Mouse (Mus musculus) heart, adult 2 months (tissue): Measurements from ENCODE around the gene Car5b. TPM values are rescaled to one million over a fixed set of nuclear protein-coding genes. Genes with fewer than 3 reads are reported as not detected.

Source experiments
- DNase-seq, 2 experiments: peaks; one replicate each; pipeline ENCODE4 v3.0.0; 2021
- H3K27ac ChIP-seq: fragments of 200-600 bp; 2 replicates; pipeline ENCODE4 v1.8.1; 2022
- H3K27me3 ChIP-seq: fragments of 200-500 bp; 2 replicates; pipeline ENCODE4 v1.6.1; 2012; ENCODE audit warnings: mild to moderate bottlenecking, low read length, inconsistent platforms, mixed read lengths; ENCODE audit not compliant: control insufficient read depth, insufficient read depth
- H3K36me3 ChIP-seq: fragments of 200-500 bp; 2 replicates; pipeline ENCODE4 v1.6.1; 2012; ENCODE audit warnings: low read length, inconsistent platforms; ENCODE audit not compliant: control insufficient read depth, insufficient read depth
- H3K4me1 ChIP-seq: fragments of 200-500 bp; 2 replicates; pipeline ENCODE4 v1.6.1; 2011; ENCODE audit warnings: low read length; ENCODE audit not compliant: control insufficient read depth, insufficient read depth
- H3K4me3 ChIP-seq: fragments of 200-600 bp; 2 replicates; pipeline ENCODE4 v1.8.1; 2022
- H3K79me2 ChIP-seq: fragments of 200-500 bp; replicated peaks from 2 replicates; pipeline ENCODE4 v1.6.1; 2012; ENCODE audit warnings: mild to moderate bottlenecking, inconsistent platforms, low read length, moderate library complexity, mixed read lengths; ENCODE audit not compliant: control insufficient read depth, insufficient read depth
- H3K9ac ChIP-seq: fragments of 200-500 bp; 2 replicates; pipeline ENCODE4 v1.6.1; 2012; ENCODE audit warnings: low read depth, mild to moderate bottlenecking, control low read depth, inconsistent platforms, low read length, mixed read lengths
- CTCF ChIP-seq: fragments of 200-600 bp; IDR thresholded peaks from 2 replicates; pipeline ENCODE4 v1.8.1; 2022; ENCODE audit warnings: antibody characterized with exemption, mild to moderate bottlenecking, moderate library complexity
- EP300 ChIP-seq: fragments of 200-500 bp; IDR thresholded peaks from 2 replicates; pipeline ENCODE4 v1.6.1; 2011; ENCODE audit warnings: low read depth, low read length, control low read depth; ENCODE audit not compliant: insufficient read depth
- POLR2A ChIP-seq: fragments of 200-500 bp; IDR thresholded peaks from 2 replicates; pipeline ENCODE4 v1.6.1; 2011; ENCODE audit warnings: mild to moderate bottlenecking, low read depth, low read length, control low read depth; ENCODE audit not compliant: insufficient read depth
- WGBS: fragments of 180-500 bp; shearing (Covaris S2); methylation state at CpG from one replicate; pipeline ENCODE4 v1.1.7; 2018; 5-methylcytosine and 5-hydroxymethylcytosine counted together
- intact Hi-C: fragments of 180-260 bp; cut with DNase I; formaldehyde crosslinking; loops from one replicate; pipeline ENCODE4 v1.15.1; 2025
- polyA plus RNA-seq: library from polyadenylated mRNA; depleted of rRNA; stranded (reverse); fragments of >200 nt; gene quantifications from 2 replicates; pipeline ENCODE4 v1.2.3, GENCODE M21; 2012
- total RNA-seq, 2 experiments: library from RNA; stranded (reverse); gene quantifications; 2 replicates each; pipeline ENCODE4 v1.2.3; 2021

Car5b gene
- total and polyA plus RNA-seq, 3 experiments: 0.55 to 3.1 (median 1.2) TPM

DNA sequence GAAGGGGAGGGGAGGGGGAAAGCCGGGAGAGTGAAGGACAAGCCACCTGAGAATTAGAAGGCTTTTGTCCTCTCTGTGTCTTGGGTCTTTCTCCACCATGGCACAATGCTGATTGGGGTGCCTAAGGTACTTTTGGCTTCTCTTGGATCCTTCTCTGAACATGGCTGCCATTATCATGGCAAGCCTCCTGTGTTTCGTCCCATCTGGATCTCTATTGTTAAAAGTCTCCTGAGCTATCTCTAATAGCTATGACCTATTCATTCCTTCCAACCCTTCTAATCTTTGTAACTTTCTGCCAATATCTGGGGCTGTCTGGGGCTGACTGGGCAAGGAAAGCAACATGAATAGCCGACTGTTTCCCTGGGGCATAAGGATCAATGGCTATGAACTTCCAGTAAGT, 30.7 kb upstream of the Car5b start:
- no peaks in the 10 kb centered on the region for H3K27me3 ChIP-seq
- TF ChIP-seq POLR2A (no peak), EP300 (no peak), CTCF (no peak)
- DNase-seq: no peak
- H3K4me3 ChIP-seq: no peak overlapping the region
- no peaks in the 10 kb centered on the region for H3K4me1 ChIP-seq
- no peak overlapping the region for H3K27ac ChIP-seq
- no peak overlapping the region for H3K9ac ChIP-seq
- intact Hi-C loops: no loop called here
- no peaks in the 10 kb centered on the region for H3K79me2 ChIP-seq
- WGBS: 63% methylated on average over 3 of the region's 3 CpGs
- H3K36me3 ChIP-seq: no peaks in the 10 kb centered on the region

DNA sequence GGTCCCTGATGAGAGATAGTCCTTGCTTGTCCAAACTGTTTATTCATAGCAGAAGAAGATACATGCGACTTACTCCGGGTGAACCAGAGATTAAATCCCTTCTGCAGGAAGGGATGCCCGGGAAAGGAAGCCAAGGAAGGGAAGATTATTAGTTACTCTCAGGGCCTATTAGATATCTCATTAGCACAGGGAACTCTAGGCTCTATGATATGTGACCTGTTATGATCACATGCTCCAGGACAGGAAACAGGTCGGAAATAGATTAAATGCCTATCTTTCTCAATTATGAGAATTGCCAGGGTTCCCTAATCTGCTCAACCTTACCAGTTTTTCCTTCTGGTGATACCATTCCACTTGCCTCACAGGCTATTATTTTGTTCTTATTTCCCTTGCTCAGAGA, 27.9 kb upstream of the Car5b start:
- H3K27ac ChIP-seq: no peak overlapping the region
- H3K27me3 ChIP-seq: no peaks in the 10 kb centered on the region
- DNase-seq: no peak
- intact Hi-C loops: no loop called here
- no peaks in the 10 kb centered on the region for H3K36me3 ChIP-seq
- H3K4me3 ChIP-seq: no peak overlapping the region
- no peaks in the 10 kb centered on the region for H3K79me2 ChIP-seq
- 49% methylated on average over 4 of the region's 4 CpGs for WGBS
- TF ChIP-seq POLR2A (no peak), EP300 (no peak), CTCF (no peak)
- H3K9ac ChIP-seq: no peak overlapping the region
- no peaks in the 10 kb centered on the region for H3K4me1 ChIP-seq

DNA sequence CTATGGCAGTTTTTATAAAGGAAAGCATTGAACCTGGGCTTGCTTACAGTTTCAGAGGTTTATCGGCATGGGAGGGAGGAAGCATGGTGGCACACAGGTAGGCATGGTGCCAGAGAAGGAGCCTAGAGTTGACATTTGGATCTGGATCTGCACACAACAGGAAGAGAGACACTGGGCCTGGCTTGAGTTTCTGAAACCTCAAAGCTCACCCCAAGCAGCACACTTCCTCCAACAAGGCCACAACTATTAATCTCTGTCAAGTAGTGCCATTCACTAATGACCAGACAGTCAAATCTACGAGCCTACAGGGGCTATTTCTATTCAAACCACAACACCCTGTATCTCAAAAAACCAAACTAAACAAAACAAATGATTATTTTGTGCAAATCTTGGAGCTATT, 18.9 kb upstream of the Car5b start:
- TF ChIP-seq POLR2A (no peak), EP300 (no peak), CTCF (no peak)
- 44% methylated on average over 2 of the region's 2 CpGs for WGBS
- Histone ChIP-seq H3K27ac (no peak overlapping the region), H3K4me1 (no peaks in the 10 kb centered on the region), H3K36me3 (no peaks in the 10 kb centered on the region), H3K27me3 (no peaks in the 10 kb centered on the region), H3K9ac (no peak overlapping the region), H3K79me2 (no peaks in the 10 kb centered on the region), H3K4me3 (no peak overlapping the region)
- intact Hi-C loops: no loop called here
- DNase-seq: no peak

DNA sequence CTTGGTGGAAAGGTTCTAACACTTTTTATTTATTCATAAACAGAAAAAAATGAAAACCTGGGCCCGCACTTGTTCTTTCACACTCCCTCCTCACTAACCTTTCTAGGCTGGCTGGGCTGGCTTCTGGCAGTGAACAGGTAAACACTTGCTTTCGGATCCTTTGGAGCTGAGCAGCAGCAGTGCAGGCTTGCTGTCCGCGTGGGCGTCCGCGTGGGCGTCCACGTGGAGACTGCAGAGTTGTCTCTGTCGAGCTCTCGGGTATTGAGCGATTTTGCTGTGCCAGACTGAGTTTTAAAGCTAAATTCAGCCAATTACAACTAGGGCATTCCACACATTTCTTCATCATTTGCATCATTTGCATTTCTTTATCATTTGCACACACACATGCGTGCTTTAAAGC, 14.3 kb upstream of the Car5b start:
- H3K36me3 ChIP-seq: no peaks in the 10 kb centered on the region
- TF ChIP-seq EP300: no peak
- no peak for TF ChIP-seq POLR2A
- no peak for TF ChIP-seq CTCF
- intact Hi-C loops: no loop called here
- H3K4me3 ChIP-seq: no peak overlapping the region
- H3K27me3 ChIP-seq: no peaks in the 10 kb centered on the region
- H3K27ac ChIP-seq: no peak overlapping the region
- no peak overlapping the region for H3K9ac ChIP-seq
- no peaks in the 10 kb centered on the region for H3K79me2 ChIP-seq
- H3K4me1 ChIP-seq: no peaks in the 10 kb centered on the region
- 59% methylated on average over 13 of the region's 13 CpGs for WGBS
- DNase-seq: no peak

DNA sequence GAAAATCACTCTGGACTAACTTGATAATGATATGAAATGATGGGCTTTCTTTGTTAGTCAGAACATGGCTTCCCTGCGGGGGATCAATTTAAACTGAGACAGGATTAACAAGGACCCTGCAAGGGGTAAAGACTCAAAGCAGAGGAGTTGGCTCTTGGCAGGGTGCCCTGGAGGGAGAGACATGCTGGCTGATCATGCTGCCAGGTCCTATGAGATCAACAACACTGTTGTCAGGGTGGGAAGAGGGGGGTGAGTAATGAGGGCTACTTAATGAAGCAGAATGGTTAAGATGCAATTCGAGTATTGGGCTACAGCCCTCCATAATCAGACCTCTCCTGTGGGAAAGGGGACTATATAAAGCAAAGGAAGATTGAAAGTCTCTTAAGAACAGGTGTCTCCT, 11.1 kb upstream of the Car5b start:
- no peak for DNase-seq
- intact Hi-C loops: no loop called here
- Histone ChIP-seq H3K79me2 (no peaks in the 10 kb centered on the region), H3K9ac (no peak overlapping the region), H3K4me1 (no peaks in the 10 kb centered on the region), H3K36me3 (no peaks in the 10 kb centered on the region), H3K4me3 (no peak overlapping the region), H3K27me3 (no peaks in the 10 kb centered on the region), H3K27ac (no peak overlapping the region)
- 46% methylated on average over 2 of the region's 2 CpGs for WGBS
- TF ChIP-seq CTCF (no peak), POLR2A (no peak), EP300 (no peak)

DNA sequence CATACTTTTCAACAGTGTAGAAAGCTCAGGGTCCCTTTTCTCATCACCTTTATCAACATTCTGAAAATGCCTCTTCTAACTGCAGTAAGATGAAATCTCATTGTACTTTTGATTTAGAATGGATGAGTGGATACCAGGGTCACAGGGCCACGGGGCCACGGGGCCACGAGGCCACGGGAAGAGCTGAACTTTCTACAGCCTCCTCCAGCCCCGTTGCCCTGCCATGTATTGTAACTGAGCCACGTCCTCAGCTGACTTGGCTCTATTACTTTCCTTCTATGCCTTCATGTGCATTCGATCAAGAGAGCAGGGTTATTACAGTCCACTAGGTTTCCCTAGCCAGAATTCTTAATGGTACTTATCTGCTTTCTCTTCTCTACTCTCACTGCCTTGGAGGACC, 8.1 kb upstream of the Car5b start:
- intact Hi-C loops: no loop called here
- TF ChIP-seq CTCF (no peak), POLR2A (no peak), EP300 (no peak)
- no peaks in the 10 kb centered on the region for H3K36me3 ChIP-seq
- H3K27ac ChIP-seq: no peak overlapping the region
- no peak overlapping the region for H3K4me3 ChIP-seq
- no peaks in the 10 kb centered on the region for H3K4me1 ChIP-seq
- WGBS: 78% methylated on average over 7 of the region's 7 CpGs
- no peak for DNase-seq
- H3K79me2 ChIP-seq: no peaks in the 10 kb centered on the region
- H3K27me3 ChIP-seq: no peaks in the 10 kb centered on the region
- H3K9ac ChIP-seq: no peak overlapping the region
